Mouse (Mus musculus) lung, postnatal 0 days (tissue): ENCODE results near the gene Mad2l2. TPM values are rescaled to one million over a fixed set of nuclear protein-coding genes. Genes with fewer than 3 reads are reported as not detected.

Experiments
- ATAC-seq: fragments of 200-750 bp; cut with Nextera tagmentation; 2 replicates; pipeline ENCODE4 v1.8.0; 2017; ENCODE audit warnings: moderate library complexity
- DNase-seq: peaks from one replicate; pipeline ENCODE4 v3.0.0-alpha.2; 2016; ENCODE audit warnings: low spot score
- H3K27ac ChIP-seq: fragments of 300-500 bp; sonication (generic); 2 replicates; pipeline ENCODE4 v1.5.1; 2014; ENCODE audit warnings: antibody characterized with exemption, mild to moderate bottlenecking, low read length, mixed read lengths
- H3K27me3 ChIP-seq: fragments of 300-500 bp; sonication (generic); replicated peaks from 2 replicates; pipeline ENCODE4 v1.6.1; 2014; ENCODE audit warnings: low read length, mixed read lengths; ENCODE audit not compliant: insufficient read depth
- H3K36me3 ChIP-seq: fragments of 300-500 bp; sonication (generic); 2 replicates; pipeline ENCODE4 v1.6.1; 2014; ENCODE audit warnings: low read length, mixed read lengths; ENCODE audit not compliant: insufficient read depth
- H3K4me1 ChIP-seq: fragments of 300-500 bp; sonication (generic); 2 replicates; pipeline ENCODE4 v1.6.1; 2014; ENCODE audit warnings: antibody characterized with exemption, low read depth, low read length, mixed read lengths; ENCODE audit not compliant: insufficient read depth
- H3K4me2 ChIP-seq: fragments of 300-500 bp; sonication (generic); replicated peaks from 2 replicates; pipeline ENCODE4 v1.6.1; 2014; ENCODE audit warnings: low read depth, mild to moderate bottlenecking, low read length, moderate library complexity, mixed read lengths
- H3K4me3 ChIP-seq: fragments of 300-500 bp; sonication (generic); 2 replicates; pipeline ENCODE4 v1.5.1; 2014; ENCODE audit warnings: low read depth, low read length
- H3K9ac ChIP-seq: fragments of 300-500 bp; sonication (generic); replicated peaks from 2 replicates; pipeline ENCODE4 v1.6.1; 2014; ENCODE audit warnings: low read depth, mild to moderate bottlenecking
- H3K9me3 ChIP-seq: fragments of 300-500 bp; sonication (generic); 2 replicates; pipeline ENCODE4 v1.6.1; 2016; ENCODE audit warnings: low read length, mixed read lengths
- CTCF ChIP-seq: IDR thresholded peaks from 2 replicates; pipeline ENCODE4 v1.5.1; 2016; ENCODE audit warnings: antibody characterized with exemption, mild to moderate bottlenecking
- EP300 ChIP-seq: IDR thresholded peaks from 2 replicates; pipeline ENCODE4 v1.6.1; 2016; ENCODE audit warnings: antibody characterized with exemption, mild to moderate bottlenecking, control low read depth
- WGBS: fragments of 180-500 bp; shearing (Covaris S2); extraction: QIAGEN DNeasy Blood & Tissue Kit; methylation state at CpG from one replicate; pipeline ENCODE4 v1.1.7; 2014; 5-methylcytosine and 5-hydroxymethylcytosine counted together
- polyA plus RNA-seq: library from polyadenylated mRNA; unstranded; fragments of >200 nt; fragmentation: Nextera tagmentation; extraction: Ambion mirVana; gene quantifications from 2 replicates; pipeline ENCODE4 v1.2.1, GENCODE M21; 2015

Gene Mad2l2
- polyA plus RNA-seq, 1 experiment from 2014 or later = 35.7 TPM

GRCm38 (mm10) chr4:148137503-148137902, 7.3 kb downstream of the Mad2l2 start:
- ATAC-seq (no peak), DNase-seq (no peak)
- 67% methylated on average over 8 of the region's 8 CpGs for WGBS
- no peak overlapping the region for H3K4me2 ChIP-seq
- H3K27ac ChIP-seq = no peak overlapping the region
- no peaks in the 10 kb centered on the region for H3K36me3 ChIP-seq
- H3K4me1 ChIP-seq = no peaks in the 10 kb centered on the region; the same call in 1 of the 2 replicates
- H3K9ac ChIP-seq = no peak overlapping the region
- H3K4me3 ChIP-seq = no peak overlapping the region
- H3K27me3 ChIP-seq = no peaks in the 10 kb centered on the region
- TF ChIP-seq CTCF (no peak), EP300 (no peak)
- H3K9me3 ChIP-seq = no peaks in the 10 kb centered on the region

GRCm38 (mm10) chr4:148139767-148140097, 9.5 kb downstream of the Mad2l2 start:
- 0% methylated on average over 11 of the region's 12 CpGs for WGBS
- no peak for DNase-seq
- peak overlapping the region; percentile 43; the same call in 1 of the 2 replicates for H3K9ac ChIP-seq

GRCm38 (mm10) chr4:148140098-148141011, 10.2 kb downstream of the Mad2l2 start:
- WGBS = under 1% methylated on average over 63 of the region's 65 CpGs
- H3K27ac ChIP-seq = peak overlapping the region; percentile 78
- H3K27me3 ChIP-seq = no peaks in the 10 kb centered on the region
- TF ChIP-seq CTCF (peak; percentile 83), EP300 (peak; percentile 23; the same call in 1 of the 2 replicates)
- no peaks in the 10 kb centered on the region; the same call in 1 of the 2 replicates for H3K4me1 ChIP-seq
- H3K4me2 ChIP-seq = peak overlapping the region; percentile 86
- ATAC-seq = peak; percentile 95
- no peaks in the 10 kb centered on the region for H3K9me3 ChIP-seq
- peak overlapping the region; percentile 61 for H3K4me3 ChIP-seq
- DNase-seq = peak; percentile 97
- peak overlapping the region; percentile 43 for H3K9ac ChIP-seq
- no peaks in the 10 kb centered on the region for H3K36me3 ChIP-seq

More at GRCm38 (mm10) chr4:148139767-148140097, 9.5 kb downstream of the Mad2l2 start:
- H3K9me3 ChIP-seq = no peaks in the 10 kb centered on the region
- ATAC-seq = peak; percentile 22
- peak overlapping the region; percentile 61 for H3K4me3 ChIP-seq
- H3K36me3 ChIP-seq = no peaks in the 10 kb centered on the region
- H3K4me1 ChIP-seq = no peaks in the 10 kb centered on the region; the same call in 1 of the 2 replicates
- TF ChIP-seq EP300 (peak; percentile 31; the same call in 1 of the 2 replicates), CTCF (no peak)
- peak overlapping the region; percentile 86 for H3K4me2 ChIP-seq
- H3K27me3 ChIP-seq = no peaks in the 10 kb centered on the region
- H3K27ac ChIP-seq = peak overlapping the region; percentile 22

GRCm38 (mm10) chr4:148143721-148144120, 13.5 kb downstream of the Mad2l2 start:
- 85% methylated on average over 5 of the region's 5 CpGs for WGBS
- no peaks in the 10 kb centered on the region for H3K27me3 ChIP-seq
- peaks cover 4% of the 10 kb centered on the region; the same call in 1 of the 2 replicates for H3K36me3 ChIP-seq
- H3K4me1 ChIP-seq = no peaks in the 10 kb centered on the region; the same call in 1 of the 2 replicates
- H3K4me2 ChIP-seq = no peak overlapping the region
- no peak overlapping the region for H3K4me3 ChIP-seq
- DNase-seq = no peak
- H3K27ac ChIP-seq = no peak overlapping the region
- ATAC-seq = no peak
- H3K9ac ChIP-seq = no peak overlapping the region
- no peaks in the 10 kb centered on the region for H3K9me3 ChIP-seq
- no peak for TF ChIP-seq EP300

GRCm38 (mm10) chr4:148147714-148148113, 17.5 kb downstream of the Mad2l2 start:
- Histone ChIP-seq H3K4me2 (no peak overlapping the region), H3K27me3 (no peaks in the 10 kb centered on the region), H3K27ac (no peak overlapping the region), H3K4me1 (no peaks in the 10 kb centered on the region), H3K36me3 (peaks cover 4% of the 10 kb centered on the region; the same call in 1 of the 2 replicates), H3K4me3 (no peak overlapping the region), H3K9me3 (no peaks in the 10 kb centered on the region), H3K9ac (no peak overlapping the region)
- WGBS = 84% methylated on average over 2 of the region's 2 CpGs
- TF ChIP-seq EP300 (no peak), CTCF (no peak)
- DNase-seq (no peak), ATAC-seq (no peak)

- 55% methylated on average over 12 of the region's 12 CpGs for WGBS
- Histone ChIP-seq H3K27me3 (no peaks in the 10 kb centered on the region), H3K36me3 (peaks cover 4% of the 10 kb centered on the region; the same call in 1 of the 2 replicates), H3K4me3 (no peak overlapping the region), H3K4me2 (no peak overlapping the region), H3K9ac (no peak overlapping the region), H3K27ac (peak overlapping the region; percentile 38; the same call in 1 of the 2 replicates), H3K4me1 (no peaks in the 10 kb centered on the region), H3K9me3 (no peaks in the 10 kb centered on the region)
- DNase-seq (no peak), ATAC-seq (no peak)
- TF ChIP-seq EP300 (no peak), CTCF (no peak)
These were observed 19.4 kb downstream of the Mad2l2 start for GRCm38 (mm10) chr4:148149540-148149939.
